Mouse (Mus musculus) liver, adult 2 months (tissue): ENCODE results near the gene Crygf. TPM values are rescaled to one million over a fixed set of nuclear protein-coding genes. Genes with fewer than 3 reads are reported as not detected.
"Not testable (repeated sequence)": the region's sequence is repeated elsewhere in the genome, so short reads cannot be mapped to it uniquely, and the experiment has no call there.

Experiments
- DNase-seq: peaks from one replicate; pipeline ENCODE4 v3.0.0-alpha.2; 2011; ENCODE audit warnings: low read depth, low spot score; ENCODE audit errors: extremely low read depth
- H3K27ac ChIP-seq: fragments of 200-500 bp; replicated peaks from 2 replicates; pipeline ENCODE4 v1.5.1; 2012; ENCODE audit warnings: low read depth, mild to moderate bottlenecking, control low read depth, inconsistent platforms, low read length; ENCODE audit not compliant: insufficient read depth
- H3K27me3 ChIP-seq: fragments of 200-500 bp; 2 replicates; pipeline ENCODE4 v1.6.1; 2012; ENCODE audit warnings: mild to moderate bottlenecking, moderate library complexity, low read length, inconsistent platforms; ENCODE audit not compliant: control insufficient read depth, insufficient read depth
- H3K36me3 ChIP-seq: fragments of 200-500 bp; 2 replicates; pipeline ENCODE4 v1.6.1; 2012; ENCODE audit warnings: low read length, inconsistent platforms; ENCODE audit not compliant: control insufficient read depth, insufficient read depth
- H3K4me1 ChIP-seq: fragments of 200-500 bp; 2 replicates; pipeline ENCODE4 v1.6.1; 2011; ENCODE audit warnings: low read length; ENCODE audit not compliant: control insufficient read depth, insufficient read depth
- H3K4me3 ChIP-seq: fragments of 200-500 bp; 2 replicates; pipeline ENCODE4 v1.5.1; 2011; ENCODE audit warnings: low read depth, mild to moderate bottlenecking, control low read depth, low read length, moderate library complexity; ENCODE audit not compliant: insufficient read depth
- H3K79me2 ChIP-seq: fragments of 200-500 bp; 2 replicates; pipeline ENCODE4 v1.6.1; 2012; ENCODE audit warnings: inconsistent platforms, mild to moderate bottlenecking, low read length, moderate library complexity; ENCODE audit not compliant: control insufficient read depth, insufficient read depth
- H3K9ac ChIP-seq: fragments of 200-500 bp; 2 replicates; pipeline ENCODE4 v1.6.1; 2012; ENCODE audit warnings: low read depth, mild to moderate bottlenecking, control low read depth, inconsistent platforms, low read length
- CTCF ChIP-seq: fragments of 200-500 bp; IDR thresholded peaks from 2 replicates; pipeline ENCODE4 v1.5.1; 2011; ENCODE audit warnings: low read depth, low read length, control low read depth
- POLR2A ChIP-seq: fragments of 200-500 bp; IDR thresholded peaks from 2 replicates; pipeline ENCODE4 v1.6.1; 2011; ENCODE audit warnings: low read length, control low read depth; ENCODE audit not compliant: insufficient read depth; ENCODE audit errors: extremely low read depth
- WGBS: fragments of 180-500 bp; shearing (Covaris S2); methylation state at CpG from one replicate; pipeline ENCODE4 v1.1.7; 2018; 5-methylcytosine and 5-hydroxymethylcytosine counted together
- polyA plus RNA-seq: library from polyadenylated mRNA; depleted of rRNA; stranded (reverse); fragments of >200 nt; gene quantifications from 2 replicates; pipeline ENCODE4 v1.2.3, GENCODE M21; 2012; rRNA removed
- total RNA-seq: library from RNA; depleted of rRNA; stranded (reverse); fragments of >200 nt; gene quantifications from 2 replicates; pipeline ENCODE4 v1.2.3, GENCODE M21; 2014; rRNA removed

Crygf gene
- total RNA-seq, result not detected in 2 replicates
- not detected in 2 replicates for polyA plus RNA-seq

- H3K36me3 ChIP-seq, result no peaks in the 10 kb centered on the region
- TF ChIP-seq CTCF (no peak), POLR2A (no peak)
- no peak within 1 kb of the TSS for H3K27ac ChIP-seq
- no peaks in the 10 kb centered on the region for H3K27me3 ChIP-seq
- H3K4me1 ChIP-seq, result no peaks in the 10 kb centered on the region
- H3K9ac ChIP-seq, result no peak within 1 kb of the TSS
- 83% methylated on average over 4 of the region's 4 CpGs for WGBS
- no peaks in the 10 kb centered on the region for H3K79me2 ChIP-seq
- no peak within 1 kb of the TSS for H3K4me3 ChIP-seq
- DNase-seq, result no peak
Measured at GRCm38 (mm10) chr1:65926294-65926693, at the start of gene Crygf. Crygf (plus strand) TSS chr1:65926520.

DNA sequence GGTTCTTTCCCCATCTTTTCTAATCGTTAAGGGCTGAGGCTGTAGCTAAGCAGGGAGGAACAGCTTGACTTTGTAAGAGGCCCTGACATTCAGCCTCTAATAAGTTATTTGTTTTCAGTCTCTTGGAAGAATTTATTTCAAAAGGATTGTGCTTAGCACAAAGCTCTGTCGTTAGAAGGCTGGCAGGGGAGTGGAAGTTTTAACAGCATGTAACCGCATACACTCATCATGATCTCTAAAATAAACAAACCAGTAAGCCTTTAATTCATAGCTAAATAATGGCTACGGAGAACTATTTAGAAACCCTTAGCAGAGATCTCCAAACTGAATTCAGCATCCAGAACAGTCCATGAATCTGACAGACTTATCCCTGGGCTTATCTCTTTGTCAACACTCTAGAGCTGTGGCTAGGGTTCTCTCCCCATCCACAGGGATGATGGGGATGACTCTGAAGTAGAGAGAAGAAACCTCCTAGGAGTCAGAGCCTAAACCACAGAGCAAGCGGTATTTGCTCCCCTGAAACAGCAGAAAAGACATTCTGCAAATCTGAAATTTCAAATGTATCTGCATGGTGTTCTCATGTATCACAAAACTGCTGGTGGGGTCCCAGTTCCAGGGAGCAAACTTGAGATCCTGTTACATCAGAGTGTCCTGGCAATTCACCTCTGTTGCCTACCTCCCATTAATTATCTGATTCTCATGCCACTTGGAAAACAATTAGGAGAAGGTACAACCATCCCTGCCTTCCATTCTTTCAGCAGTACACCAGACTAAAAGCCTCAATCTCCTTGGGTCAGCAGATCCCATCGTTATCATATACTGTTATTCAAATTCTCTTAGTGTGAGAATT is 734 bp upstream of the Crygf start:
- H3K9ac ChIP-seq, result no peak overlapping the region
- no peaks in the 10 kb centered on the region for H3K79me2 ChIP-seq
- H3K4me1 ChIP-seq, result no peaks in the 10 kb centered on the region
- H3K4me3 ChIP-seq, result no peak overlapping the region
- no peaks in the 10 kb centered on the region for H3K36me3 ChIP-seq
- no peak for DNase-seq
- TF ChIP-seq POLR2A, result no peak
- H3K27me3 ChIP-seq, result no peaks in the 10 kb centered on the region
- H3K27ac ChIP-seq, result no peak overlapping the region
- 45% methylated on average over 6 of the region's 6 CpGs for WGBS

DNA sequence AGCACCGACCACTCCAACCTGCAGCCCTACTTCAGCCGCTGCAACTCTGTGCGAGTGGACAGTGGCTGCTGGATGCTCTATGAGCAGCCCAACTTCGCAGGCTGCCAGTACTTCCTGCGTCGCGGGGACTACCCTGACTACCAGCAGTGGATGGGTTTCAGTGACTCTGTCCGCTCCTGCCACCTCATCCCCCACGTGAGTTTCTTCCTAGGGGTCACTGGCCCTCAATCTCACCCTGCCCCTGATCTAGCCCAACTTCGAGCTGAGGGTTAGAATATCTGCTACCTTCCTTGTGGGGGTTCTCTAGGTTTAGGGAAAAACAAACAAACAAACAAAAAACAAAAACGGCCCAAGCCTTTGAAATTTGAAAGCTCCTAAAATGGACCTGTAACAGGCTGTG is 376 bp downstream of the Crygf start:
- WGBS, result 84% methylated on average over 11 of the region's 11 CpGs
- not testable (repeated sequence) for H3K4me3 ChIP-seq

GRCm38 (mm10) chr1:65930055-65930454 is 3.7 kb downstream of the Crygf start:
- H3K79me2 ChIP-seq, result no peaks in the 10 kb centered on the region
- H3K27ac ChIP-seq, result no peak overlapping the region
- no peak for DNase-seq
- no peak overlapping the region for H3K4me3 ChIP-seq
- TF ChIP-seq CTCF (no peak), POLR2A (no peak)
- 86% methylated on average over 2 of the region's 2 CpGs for WGBS
- no peaks in the 10 kb centered on the region for H3K36me3 ChIP-seq
- H3K27me3 ChIP-seq, result no peaks in the 10 kb centered on the region
- no peaks in the 10 kb centered on the region for H3K4me1 ChIP-seq
- no peak overlapping the region for H3K9ac ChIP-seq

More for the DNA sequence above, 376 bp downstream of the Crygf start:
- not testable (repeated sequence) for H3K27ac ChIP-seq, H3K4me1 ChIP-seq, H3K9ac ChIP-seq, H3K27me3 ChIP-seq, H3K36me3 ChIP-seq, DNase-seq, H3K79me2 ChIP-seq

DNA sequence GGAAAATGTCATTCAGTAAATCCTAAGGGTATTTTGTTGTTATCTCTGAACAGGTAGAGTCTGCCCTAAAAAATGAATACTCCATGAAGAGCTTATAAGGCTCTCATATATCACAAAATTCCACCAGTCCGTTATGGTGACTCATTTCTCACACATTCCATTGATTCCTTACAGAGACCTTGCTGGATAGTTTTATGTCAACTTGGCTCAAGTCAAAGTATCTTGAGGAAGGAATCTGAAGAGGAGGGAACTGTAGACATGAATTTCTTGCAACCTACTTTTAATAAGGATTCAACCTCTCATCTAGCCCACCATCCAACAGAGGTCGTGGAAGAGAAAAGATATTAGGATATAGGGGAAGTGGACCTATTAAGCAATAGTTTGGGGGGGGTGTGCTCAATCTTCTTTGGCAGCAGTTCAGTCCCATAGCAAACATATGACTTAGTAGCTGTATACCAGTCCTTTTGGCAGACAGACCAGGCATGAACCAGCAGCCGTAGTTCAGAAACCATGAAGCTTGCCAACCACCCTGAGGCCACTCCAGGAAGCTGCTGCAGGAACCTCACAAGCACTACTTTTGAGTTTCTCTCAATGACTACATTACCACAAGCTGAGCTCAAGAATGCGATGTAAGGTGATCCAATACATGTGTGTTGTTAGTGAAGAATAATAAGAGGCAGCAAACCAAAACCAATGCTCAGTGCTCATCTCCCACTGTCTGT is 5.9 kb downstream of the Crygf start:
- Histone ChIP-seq H3K27ac (no peak overlapping the region), H3K4me3 (no peak overlapping the region), H3K36me3 (no peaks in the 10 kb centered on the region), H3K4me1 (no peaks in the 10 kb centered on the region), H3K79me2 (no peaks in the 10 kb centered on the region), H3K9ac (no peak overlapping the region), H3K27me3 (no peaks in the 10 kb centered on the region)
- TF ChIP-seq CTCF, result no peak
- TF ChIP-seq POLR2A, result no peak
- WGBS, result 64% methylated on average over 4 of the region's 4 CpGs
- no peak for DNase-seq

Other genes starting within 250 kb of the Crygf start
- 1.0 and 1.5 TPM in 2 replicates for gene Map2, start 248.8 kb downstream of the Crygf start, total RNA-seq
- 0.25 and 0.45 TPM in 2 replicates for gene Map2, start 248.8 kb downstream of the Crygf start, polyA plus RNA-seq